Mouse (Mus musculus): Measurements from ENCODE around the gene Nubpl.
"Not testable (repeated sequence)": the region's sequence is repeated elsewhere in the genome, so short reads cannot be mapped to it uniquely, and the experiment has no call there.

The Nubpl gene

DNA sequence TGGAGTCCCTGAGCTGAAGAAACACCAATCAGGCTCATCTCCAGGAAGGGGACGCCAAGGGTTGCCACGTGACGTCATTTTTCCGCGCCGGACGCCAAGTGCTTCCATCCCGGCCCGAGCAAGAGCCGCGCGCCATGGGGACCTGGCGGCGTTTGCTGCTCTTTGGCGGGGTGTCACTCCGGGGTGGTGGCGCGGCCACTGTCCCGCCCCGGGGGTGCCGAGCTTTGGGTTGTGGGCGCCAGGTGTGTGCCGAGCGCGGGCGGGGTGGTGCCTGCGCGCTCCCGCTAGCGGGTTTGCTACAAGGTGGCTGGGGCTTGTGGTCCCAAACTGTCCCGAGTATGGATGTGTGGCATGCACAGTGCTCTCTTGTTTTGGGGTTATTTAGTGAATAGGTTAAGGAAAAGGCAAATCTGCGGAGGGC is at the start of gene Nubpl:
TSS of gene Nubpl (plus strand) at position 88 of the 421 bp plus-strand sequence.
- peak; percentile 98 for DNase-seq

DNA sequence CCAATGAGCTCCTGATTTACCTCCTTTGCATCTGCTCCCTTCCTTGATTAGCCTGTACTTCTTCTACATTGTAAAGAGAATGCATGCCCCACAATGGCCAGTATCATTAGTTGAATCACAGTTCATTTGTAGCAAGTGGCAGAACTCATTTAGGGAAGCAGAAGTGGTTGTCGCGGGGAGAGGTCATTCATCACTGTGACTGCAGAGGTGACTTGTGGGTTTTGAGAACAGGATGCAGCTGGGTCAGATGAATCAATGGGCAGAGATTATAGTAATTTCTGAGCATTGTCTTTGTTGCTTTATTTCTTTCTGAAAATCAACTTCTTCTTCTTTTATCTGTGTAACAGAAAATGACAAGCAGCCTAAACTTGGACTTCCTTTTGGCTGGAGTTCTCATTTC is 48.2 kb upstream of the Nubpl start:
- no peak for DNase-seq

DNA sequence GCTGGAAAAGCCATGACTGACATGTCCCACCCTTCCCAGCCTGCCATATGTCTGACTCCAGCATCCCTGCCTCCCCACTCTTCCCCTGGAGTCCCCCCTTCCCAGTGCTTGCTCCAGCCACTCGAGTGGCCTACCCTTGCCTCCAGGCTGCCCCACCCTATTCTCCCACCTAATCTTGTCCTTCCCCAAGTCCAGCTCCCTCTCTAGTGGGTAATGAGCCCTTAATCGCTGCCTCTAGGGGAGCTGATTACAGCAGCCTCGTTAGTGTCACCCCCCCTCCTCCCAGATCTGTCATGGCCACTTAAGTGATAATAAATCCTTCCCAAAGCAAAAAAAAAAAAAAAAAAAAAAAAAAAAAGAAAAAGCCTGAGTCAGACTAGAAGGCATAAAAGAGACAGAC is 18.2 kb upstream of the Nubpl start:
- not testable (repeated sequence) for DNase-seq

DNA sequence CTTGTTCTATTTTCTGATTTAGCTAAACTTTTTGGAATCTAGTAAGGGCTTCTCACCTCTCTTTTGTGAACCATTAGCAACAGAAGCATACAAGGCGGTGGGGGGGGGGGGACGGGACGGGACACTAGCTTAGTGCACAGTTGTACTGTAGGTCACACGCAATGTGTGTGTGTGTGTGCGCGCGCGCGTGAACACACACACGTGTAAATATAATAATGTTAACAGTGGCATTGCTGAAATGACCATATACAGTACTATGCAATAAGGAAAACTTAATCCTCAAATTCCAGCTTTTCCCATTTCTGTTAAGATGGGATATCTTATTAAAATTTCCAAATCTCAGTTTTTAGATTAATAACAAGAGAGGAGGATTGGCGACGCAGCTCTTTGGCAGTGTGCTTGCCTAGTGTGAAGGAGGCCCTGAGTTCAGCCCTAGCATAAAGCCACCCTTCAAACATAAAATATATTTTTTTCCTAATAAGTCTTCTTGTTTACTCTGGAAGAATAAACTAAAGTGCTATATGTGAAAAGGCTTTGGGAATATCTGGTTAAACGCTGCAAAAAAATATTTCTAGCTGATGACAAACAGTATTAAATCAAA is 388 bp upstream of the Nubpl start:
- DNase-seq: no peak

DNA sequence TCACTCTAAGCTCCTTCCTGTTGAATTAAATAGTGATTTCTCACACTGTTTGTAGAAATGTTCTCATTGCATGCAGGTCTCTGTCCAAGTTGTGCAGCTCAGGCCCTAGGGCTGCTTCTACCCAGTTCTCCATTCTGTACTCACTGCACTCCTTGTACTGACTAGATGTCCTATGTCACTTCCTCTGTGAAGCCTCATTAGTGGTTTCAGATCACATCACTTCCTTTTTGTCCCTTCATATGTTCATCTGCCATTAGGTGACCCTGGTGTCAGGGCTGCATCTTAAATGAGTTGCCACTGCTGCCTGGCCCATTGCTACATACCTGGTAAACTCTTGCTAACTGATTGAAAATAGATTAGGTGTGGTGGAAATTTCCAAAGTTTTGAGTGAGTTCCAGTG is 22.7 kb downstream of the Nubpl start:
- DNase-seq: no peak

DNA sequence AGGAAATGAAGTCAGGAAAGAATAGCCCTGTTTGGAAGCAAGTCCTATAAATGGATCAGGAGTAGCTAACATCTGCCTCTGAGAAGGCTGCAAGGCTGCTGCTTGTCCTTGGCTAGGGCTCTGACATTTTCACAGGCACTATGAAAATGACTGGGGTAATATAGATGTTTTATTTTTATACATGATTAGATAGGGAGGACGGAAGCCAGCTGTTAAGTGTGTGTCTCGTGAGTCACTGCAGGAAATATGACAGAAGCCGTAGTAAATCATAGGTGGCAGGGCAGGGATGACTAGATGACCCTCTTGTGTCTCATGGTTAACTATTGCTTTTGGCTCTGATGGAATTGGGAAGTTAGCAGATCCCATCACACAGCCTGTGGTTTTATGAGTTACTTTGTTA is 28.9 kb downstream of the Nubpl start:
- no peak for DNase-seq

DNA sequence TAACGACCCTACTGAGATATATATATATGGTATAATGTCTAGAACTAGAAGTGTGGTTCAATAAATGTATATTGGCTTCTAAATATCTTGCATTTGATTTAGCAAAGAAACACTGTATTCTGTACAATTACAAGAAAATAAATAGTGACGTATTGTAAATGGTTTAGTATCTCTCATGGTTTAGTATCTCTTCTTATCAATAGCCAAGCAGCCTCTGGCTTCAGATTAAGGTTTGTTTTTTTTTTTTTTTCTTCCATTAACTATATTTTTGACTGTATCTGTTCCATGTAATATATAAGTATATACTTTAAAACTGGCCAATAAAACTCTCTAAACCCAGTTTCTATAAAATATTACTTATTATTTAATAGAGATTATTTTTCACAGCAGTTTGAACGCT is 31.5 kb downstream of the Nubpl start:
- DNase-seq: no peak

DNA sequence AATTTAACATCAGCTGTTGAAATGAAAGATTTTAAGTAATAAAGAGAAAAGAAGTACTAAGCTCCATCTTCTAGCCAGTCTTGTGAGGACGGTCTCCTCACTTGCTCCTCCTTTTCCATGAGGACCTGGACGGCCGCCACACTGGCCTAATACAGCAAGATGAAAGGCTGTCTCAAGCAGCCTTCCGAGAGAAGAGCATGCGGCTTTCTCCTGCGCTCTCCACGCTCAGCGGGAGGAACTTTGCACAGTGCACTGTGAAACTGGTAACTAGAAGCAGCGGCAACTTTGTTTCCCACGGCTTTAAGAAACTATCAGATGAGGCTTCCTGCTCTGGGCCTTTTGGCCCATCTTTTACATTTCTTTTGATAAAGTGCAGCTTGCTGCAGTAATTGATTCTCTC is 34.7 kb downstream of the Nubpl start:
- DNase-seq: peak; percentile 5

DNA sequence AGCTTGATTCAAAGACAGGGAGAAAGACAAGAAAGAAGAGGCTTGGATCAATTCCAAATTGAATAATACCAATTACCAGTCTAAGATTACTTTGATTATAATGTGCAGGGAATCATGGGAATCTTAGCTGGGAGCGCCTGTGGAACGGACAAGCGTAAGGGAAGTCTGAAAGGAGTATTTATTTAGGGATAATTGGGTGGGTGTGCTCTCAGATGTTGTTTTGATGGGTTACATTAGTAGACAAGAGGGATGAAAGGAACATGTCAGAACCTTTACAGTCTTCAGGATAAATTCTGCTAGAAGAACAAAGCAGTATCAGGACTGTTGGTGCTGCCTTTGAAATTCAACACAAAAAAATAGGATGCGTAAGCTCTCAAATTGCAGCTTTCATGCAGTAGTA is 40.8 kb downstream of the Nubpl start:
- no peak for DNase-seq

DNA sequence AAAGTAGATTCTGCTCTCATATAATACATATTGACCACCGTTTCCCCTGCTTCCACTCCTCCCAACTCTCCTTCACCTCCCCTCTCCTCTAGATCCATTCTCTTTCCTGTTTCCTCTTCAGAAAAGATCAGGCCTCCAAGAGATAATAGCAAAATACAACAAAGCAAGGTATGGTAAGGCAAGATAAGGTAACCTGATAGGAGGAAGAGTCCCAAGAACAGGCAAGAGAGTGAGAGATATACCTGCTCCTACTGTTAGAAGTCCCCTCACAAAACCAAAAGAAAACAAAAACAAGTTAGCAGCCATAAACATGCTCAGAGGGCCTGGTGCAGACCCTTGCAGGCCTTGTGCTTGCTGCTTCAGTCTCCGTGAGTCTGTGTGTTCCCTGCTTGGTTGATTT is 49.1 kb downstream of the Nubpl start:
- DNase-seq: no peak

DNA sequence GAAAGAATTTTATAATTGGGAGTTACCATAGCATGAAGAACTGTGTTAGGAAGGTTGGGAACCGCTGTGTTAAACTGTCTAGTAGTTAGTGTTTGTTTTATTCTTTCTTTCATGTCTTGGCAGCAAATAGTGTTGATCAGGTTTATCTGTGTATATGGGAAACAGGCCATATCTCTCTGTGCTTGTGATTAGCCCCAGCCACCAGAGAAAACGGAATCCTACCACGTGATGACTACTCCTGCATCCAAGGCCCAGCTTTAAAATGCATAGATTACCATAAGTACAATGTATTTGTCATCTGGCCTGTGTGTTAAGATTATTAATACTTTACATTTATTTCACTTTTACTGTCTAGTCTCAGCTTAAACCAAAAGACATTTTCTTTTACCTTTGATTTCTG is 51.9 kb downstream of the Nubpl start:
- no peak for DNase-seq

DNA sequence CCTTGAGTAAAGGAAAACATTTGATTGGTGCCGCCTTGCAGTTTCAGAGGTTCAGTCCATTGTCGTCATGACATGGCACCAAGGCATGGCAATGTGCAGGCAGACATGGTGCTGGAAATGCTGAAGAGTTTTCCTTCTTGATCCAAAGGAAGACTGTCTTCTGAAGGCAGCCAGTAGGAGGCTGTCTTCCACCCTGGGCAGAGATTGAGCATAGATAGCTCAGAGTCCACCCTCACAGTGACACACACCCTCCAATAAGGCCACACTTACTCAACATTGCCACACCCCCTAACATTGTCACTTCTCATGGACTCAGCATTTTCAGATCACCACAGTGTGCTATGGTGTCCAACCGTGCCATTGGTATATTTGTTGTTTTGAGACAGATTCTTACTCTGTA is 54.5 kb downstream of the Nubpl start:
- no peak for DNase-seq

DNA sequence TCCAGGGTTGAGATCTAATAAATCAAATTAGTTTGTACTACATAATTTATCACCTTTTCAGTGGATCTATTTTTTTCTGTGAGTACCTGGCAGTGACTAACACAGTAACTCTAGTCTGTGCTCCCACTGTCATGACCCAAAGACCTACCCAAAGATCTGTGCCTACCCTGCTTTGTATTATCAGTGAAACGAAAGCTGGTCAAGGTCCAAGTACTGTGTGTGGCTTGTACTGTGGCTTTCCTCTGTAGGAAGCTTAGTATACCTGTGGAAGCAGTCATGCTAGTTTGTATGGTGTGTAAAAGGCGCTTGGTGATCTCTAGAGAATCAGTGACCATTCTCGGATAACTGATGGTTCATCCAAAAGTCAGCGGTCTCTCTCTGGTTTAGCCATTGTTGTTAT is 57.4 kb downstream of the Nubpl start:
- no peak for DNase-seq

DNA sequence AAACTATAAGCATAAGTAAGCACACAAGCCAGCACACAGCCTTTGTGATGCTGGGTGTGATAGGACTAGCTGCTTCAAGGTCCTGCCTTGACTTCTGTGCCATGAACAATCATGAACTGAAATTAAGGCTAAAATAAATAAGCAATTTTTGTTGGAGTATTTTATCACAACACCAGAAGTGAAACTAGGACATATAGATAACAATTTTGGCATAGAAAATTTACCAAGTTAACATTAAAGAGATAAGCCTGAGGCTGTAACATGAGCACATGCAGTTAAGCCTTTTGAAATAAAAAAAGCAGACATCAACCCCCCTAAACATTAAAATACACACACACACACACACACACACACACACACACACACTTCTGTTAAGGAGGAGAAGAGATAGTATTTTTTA is 66.9 kb downstream of the Nubpl start:
- no peak for DNase-seq

DNA sequence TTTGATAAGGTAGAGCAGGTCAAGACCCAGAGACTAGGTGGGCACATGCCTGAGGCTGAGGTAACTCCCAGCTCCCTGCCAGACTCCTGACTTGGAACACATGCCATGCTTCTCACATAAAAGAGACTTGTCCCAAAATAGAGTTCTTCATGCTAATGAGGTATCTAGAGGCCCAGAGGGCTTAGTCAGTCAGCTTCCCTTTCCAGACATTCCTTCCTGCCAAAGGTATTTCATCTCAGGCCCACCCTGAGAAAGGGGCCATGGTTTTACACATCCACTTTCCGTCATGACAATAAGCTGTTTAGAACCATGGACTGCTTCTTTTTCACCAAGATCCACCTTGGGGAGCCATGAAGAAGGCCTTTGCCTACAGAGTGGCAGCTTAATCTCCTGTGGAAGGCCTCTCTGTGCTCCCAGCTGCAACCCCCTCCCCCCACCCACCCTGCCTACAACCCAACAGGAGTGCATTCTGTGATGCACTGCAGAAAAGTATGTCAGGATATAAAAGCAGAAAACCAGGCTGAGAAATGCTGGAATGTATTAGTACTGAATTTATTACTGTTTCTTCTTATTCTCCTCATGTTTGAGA is 88.8 kb downstream of the Nubpl start:
- DNase-seq: no peak

DNA sequence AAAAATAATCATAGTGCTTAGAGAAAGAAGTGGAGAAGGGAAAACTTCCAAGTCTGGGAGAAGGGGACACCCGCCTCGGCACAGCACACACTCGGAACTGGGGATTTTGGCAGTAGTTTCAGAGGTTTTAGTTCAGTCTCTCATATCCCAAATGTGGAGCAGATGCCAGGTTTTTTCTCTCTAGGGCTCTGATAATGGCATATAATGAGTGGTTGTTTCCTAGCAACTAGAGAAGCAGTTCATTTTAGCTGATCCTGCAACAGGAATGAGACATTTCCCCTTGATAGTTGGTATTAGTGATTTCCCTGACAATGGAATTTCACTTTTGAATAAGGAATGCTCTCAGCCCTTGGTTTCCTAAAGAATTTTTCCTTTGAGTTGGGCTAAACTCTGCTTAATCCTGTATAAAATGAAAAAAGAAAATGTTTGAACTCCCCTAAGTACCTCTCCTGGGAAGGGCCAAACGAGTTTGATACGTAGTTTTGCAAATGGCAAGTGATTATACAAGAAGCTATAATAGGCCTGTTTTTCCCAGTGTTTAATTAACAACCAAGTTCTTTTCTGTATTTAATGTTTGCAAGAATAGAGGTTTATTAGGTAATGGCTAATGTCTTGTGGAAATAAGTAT is 89.5 kb downstream of the Nubpl start:
- DNase-seq: no peak

DNA sequence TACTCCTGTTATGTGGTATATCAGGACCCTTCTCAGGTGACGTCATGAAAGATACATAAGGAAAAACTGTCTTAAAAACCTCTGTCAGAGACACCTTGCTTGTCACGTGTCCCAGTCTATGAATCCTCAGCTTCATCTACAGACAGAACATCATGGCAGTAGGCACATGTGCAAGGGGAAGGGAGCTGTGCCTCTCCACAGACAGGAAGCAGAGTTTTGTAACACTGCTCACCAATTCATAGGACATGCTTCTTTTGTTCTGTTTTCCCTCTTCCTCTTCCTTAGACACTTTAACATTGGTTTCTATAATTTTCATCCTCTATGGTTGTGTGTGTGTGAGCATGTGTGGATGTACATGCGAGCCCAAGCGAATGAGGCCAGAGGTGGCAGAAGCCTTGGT is 100.9 kb downstream of the Nubpl start:
- DNase-seq: no peak

DNA sequence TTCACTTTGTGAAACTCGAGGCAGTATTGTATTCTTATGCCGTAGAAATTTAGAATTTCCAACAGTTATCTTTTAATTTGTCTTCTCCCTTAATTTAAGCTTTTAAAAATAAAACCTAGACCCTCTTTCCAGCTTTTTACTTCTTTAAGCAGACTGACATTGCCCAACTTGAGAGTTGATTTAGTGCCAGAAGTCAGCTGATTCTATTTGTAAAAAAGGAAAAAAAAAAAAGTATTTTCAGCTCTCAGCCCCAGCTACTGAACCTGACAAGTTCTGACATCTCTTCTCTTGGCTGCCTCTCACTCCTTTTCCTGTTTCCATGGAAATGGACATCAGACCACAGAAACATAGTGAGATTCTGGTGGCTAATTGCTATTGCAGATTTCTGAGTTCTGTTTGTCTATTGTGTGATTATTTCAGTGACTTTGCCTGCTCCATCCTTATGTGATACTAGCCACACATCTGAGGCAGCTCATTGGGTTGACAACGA is 111.6 kb downstream of the Nubpl start:
- DNase-seq: no peak

DNA sequence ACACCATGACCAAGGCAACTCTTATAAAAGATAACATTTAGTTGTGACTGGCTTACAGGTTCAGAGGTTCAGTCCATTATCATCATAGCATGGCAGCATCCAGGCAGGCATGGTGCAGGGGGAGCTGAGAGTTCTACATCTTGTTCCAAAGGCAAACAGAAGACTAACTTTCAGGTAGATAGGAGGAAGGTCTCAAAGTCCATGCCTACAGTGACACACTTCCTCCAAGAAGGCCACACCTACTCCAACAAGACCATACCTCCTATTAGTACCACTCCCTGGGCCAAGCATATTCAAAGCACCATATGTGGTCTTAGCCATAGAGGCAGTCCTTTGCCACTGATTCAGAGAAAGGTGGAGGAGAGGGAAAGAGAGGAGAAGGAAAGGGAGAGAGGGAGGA is 113.6 kb downstream of the Nubpl start:
- DNase-seq: no peak

DNA sequence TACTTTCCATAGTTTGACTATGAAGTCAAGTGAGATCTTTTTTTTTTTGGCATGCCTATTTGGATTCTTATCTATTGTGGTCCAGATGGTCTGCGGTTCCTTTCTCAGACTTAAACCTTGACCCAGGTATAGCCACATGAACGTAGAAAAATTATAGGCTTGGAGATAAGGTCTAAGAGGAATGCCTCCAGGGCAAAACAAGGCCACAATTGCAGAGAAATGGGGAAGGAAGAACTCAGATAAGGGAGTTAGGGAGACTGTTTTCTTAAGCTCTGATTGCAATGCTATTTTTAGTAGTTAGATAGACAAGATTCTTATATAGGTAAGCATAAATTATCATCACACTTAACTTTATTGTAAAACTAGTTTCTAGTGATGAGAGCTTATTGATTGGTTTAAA is 117.3 kb downstream of the Nubpl start:
- no peak for DNase-seq

DNA sequence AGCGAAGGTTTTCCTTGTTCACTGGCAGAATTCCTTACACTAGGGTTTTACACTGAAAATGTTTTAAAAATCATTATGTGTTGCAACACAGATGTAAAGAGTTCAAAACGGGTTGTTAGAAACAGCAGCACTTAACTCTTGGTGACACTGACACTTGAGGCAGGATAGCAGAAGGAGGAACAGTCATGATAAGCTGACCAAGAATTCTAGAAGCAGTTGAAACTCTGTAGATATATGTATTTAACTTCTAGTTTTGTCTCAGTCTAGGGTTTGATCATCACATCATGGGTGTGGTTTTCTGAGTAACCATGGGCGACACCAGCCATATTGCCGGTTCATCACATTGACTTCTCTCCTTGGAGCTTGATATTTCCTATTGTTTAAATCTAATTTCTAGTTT is 127.4 kb downstream of the Nubpl start:
- no peak for DNase-seq

DNA sequence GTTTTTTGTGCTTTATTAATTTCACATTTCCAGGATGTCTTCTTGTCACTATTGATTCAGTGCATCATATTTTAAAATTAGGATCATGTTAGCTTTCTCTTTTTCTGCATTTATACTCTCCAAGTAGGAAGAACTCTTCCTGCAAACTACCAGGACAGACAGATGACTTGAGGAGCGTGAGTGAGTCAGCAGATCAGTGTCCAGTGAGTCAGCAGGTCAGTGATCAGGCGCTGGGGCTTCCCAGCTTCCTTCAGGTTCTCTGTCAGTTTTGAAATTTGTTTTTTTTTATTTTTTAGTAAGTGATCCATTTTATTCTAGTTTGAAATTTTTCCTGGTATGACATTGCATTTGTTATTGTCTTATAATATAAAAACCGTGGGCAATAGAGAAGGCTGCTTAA is 131.2 kb downstream of the Nubpl start:
- no peak for DNase-seq

DNA sequence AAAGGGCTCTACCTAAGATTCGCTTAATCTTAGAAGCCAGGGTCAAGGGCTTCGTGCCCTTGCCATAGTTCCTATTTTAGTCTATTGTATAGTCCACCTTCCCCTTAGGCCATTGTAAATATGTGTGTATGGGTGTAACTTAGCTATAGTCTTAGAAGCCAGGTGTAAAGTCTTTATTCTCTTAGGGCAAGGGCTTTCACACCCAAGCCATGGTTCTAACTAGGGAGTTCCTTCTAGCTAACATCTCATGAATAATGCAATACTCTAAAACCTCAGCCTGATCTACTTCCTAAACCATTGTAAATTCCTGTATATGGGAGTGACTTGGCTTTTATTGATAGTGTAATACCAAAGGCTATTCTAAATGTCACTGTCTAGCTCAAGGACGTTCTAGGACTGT is 134.4 kb downstream of the Nubpl start:
- not testable (repeated sequence) for DNase-seq

DNA sequence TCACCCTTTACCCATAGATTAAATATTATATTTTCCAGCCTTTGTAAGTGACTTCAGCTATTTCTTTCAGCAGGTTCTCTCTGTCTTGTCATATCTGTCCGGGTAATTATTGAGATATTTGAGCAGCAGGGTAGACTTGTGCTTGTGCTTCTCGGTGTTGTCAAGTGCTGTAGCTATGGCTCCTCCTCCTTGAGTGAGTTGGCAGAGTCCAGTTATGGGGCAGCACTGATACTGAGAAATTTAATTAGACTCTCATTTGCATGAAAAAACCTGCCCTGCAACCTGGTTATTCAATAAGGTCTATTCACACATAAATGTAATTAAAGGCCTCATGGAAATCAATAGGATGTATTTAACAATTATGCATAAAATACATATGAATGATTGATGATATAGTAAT is 145.2 kb downstream of the Nubpl start:
- DNase-seq: no peak

DNA sequence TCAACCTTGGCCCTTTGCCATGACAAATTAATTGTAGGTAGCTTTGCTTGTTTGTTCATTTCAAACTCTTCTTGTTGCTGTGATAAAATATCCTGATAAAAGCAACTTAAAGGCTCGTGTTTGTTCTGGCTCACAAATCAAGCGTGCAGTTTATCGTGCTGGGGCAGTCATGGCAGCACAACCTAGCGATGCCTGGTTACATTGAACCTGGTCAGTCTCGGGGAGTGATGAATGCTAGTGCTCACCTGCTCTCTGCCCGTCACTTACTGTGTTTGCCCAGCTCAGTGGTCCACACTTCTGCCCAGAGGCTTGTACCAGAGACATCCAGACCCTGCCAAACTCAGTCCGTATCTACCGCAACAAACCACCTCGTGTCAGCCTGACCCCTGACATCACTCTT is 149.9 kb downstream of the Nubpl start:
- no peak for DNase-seq
